Mouse (Mus musculus) heart, embryonic 13.5 days (tissue): ENCODE results near the gene Col4a2. TPM values are rescaled to one million over a fixed set of nuclear protein-coding genes. Genes with fewer than 3 reads are reported as not detected.
A peak's percentile ranks its signal among the peaks of the same experiment; 100 is the strongest.

Experiments used
- ATAC-seq: fragments of 200-750 bp; cut with Nextera tagmentation; 2 replicates; pipeline ENCODE4 v1.8.0; 2017; ENCODE audit warnings: moderate TSS enrichment; ENCODE audit not compliant: insufficient number of reproducible peaks, low FRiP score, low TSS enrichment; ENCODE audit errors: extremely low read depth
- H3K27ac ChIP-seq: fragments of 300-500 bp; sonication (generic); replicated peaks from 2 replicates; pipeline ENCODE4 v1.5.1; 2015; ENCODE audit warnings: moderate library complexity, mild to moderate bottlenecking, inconsistent platforms
- H3K27me3 ChIP-seq: fragments of 300-500 bp; sonication (generic); replicated peaks from 2 replicates; pipeline ENCODE4 v1.6.1; 2015; ENCODE audit warnings: mild to moderate bottlenecking, inconsistent platforms
- H3K36me3 ChIP-seq: fragments of 300-500 bp; sonication (generic); 2 replicates; pipeline ENCODE4 v1.6.1; 2015; ENCODE audit warnings: mild to moderate bottlenecking, inconsistent platforms
- H3K4me1 ChIP-seq: fragments of 300-500 bp; sonication (generic); 2 replicates; pipeline ENCODE4 v1.6.1; 2015; ENCODE audit warnings: inconsistent platforms
- H3K4me2 ChIP-seq: fragments of 300-500 bp; sonication (generic); 2 replicates; pipeline ENCODE4 v1.6.1; 2015; ENCODE audit warnings: inconsistent platforms, mild to moderate bottlenecking, moderate library complexity
- H3K4me3 ChIP-seq: fragments of 300-500 bp; sonication (generic); 2 replicates; pipeline ENCODE4 v1.5.1; 2015; ENCODE audit warnings: moderate library complexity, mild to moderate bottlenecking, inconsistent platforms
- H3K9ac ChIP-seq: fragments of 300-500 bp; sonication (generic); 2 replicates; pipeline ENCODE4 v1.6.1; 2015; ENCODE audit warnings: inconsistent platforms, mild to moderate bottlenecking, moderate library complexity
- H3K9me3 ChIP-seq: fragments of 300-500 bp; sonication (generic); 2 replicates; pipeline ENCODE4 v1.6.1; 2016; ENCODE audit warnings: inconsistent platforms
- WGBS: fragments of 180-500 bp; shearing (Covaris S2); methylation state at CpG from one replicate; pipeline ENCODE4 v1.1.7; 2015; ENCODE audit warnings: mixed read lengths; 5-methylcytosine and 5-hydroxymethylcytosine counted together
- polyA plus RNA-seq: library from polyadenylated mRNA; unstranded; fragments of >200 nt; fragmentation: Nextera tagmentation; extraction: Ambion mirVana; gene quantifications from 2 replicates; pipeline ENCODE4 v1.2.1, GENCODE M21; 2015

Col4a2 gene
- polyA plus RNA-seq, 1 experiment from 2014 or later: 71.5 TPM

DNA sequence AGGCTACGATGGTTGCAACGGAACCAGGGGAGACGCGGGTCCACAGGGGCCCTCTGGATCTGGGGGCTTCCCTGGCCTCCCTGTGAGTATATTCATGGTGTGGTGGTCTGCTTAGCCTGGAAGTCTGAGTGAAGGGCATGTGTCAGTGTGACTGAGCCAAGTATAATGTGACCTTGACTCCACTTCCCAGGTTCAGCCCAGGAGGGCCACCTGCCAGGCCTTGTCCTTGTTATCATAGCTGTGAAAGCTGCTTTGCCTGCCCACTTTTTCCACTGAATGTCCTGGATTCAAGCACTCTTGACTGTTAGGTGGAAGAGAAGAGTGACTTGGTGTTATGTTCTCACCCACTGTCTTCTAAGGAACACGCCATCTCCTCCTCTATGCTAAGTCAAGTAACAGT is 88.6 kb downstream of the Col4a2 start:
- Histone ChIP-seq H3K4me2 (no peak overlapping the region), H3K4me1 (peaks cover 36% of the 10 kb centered on the region), H3K36me3 (peaks cover 48% of the 10 kb centered on the region), H3K9ac (no peak overlapping the region), H3K4me3 (no peak overlapping the region), H3K27ac (no peak overlapping the region), H3K9me3 (no peaks in the 10 kb centered on the region), H3K27me3 (no peaks in the 10 kb centered on the region)
- no peak for ATAC-seq
- 94% methylated on average over 5 of the region's 5 CpGs for WGBS

- peaks cover 56% of the 10 kb centered on the region for H3K36me3 ChIP-seq
These were observed 89.6 kb downstream of the Col4a2 start for GRCm38 (mm10) chr8:11402220-11402619.

GRCm38 (mm10) chr8:11403813-11404212 is 91.2 kb downstream of the Col4a2 start:
- H3K36me3 ChIP-seq: peaks cover 68% of the 10 kb centered on the region
- H3K27ac ChIP-seq: no peak overlapping the region
- no peak for ATAC-seq
- H3K27me3 ChIP-seq: no peaks in the 10 kb centered on the region
- H3K4me3 ChIP-seq: no peak overlapping the region
- no peaks in the 10 kb centered on the region for H3K9me3 ChIP-seq
- WGBS: 90% methylated on average over 9 of the region's 9 CpGs
- no peak overlapping the region for H3K4me2 ChIP-seq
- H3K9ac ChIP-seq: no peak overlapping the region
- H3K4me1 ChIP-seq: peaks cover 41% of the 10 kb centered on the region

More at GRCm38 (mm10) chr8:11402220-11402619, 89.6 kb downstream of the Col4a2 start:
- no peak overlapping the region for H3K4me2 ChIP-seq
- WGBS: 92% methylated on average over 4 of the region's 4 CpGs
- H3K9ac ChIP-seq: no peak overlapping the region
- H3K4me1 ChIP-seq: peaks cover 41% of the 10 kb centered on the region
- no peaks in the 10 kb centered on the region for H3K27me3 ChIP-seq
- no peaks in the 10 kb centered on the region for H3K9me3 ChIP-seq
- H3K4me3 ChIP-seq: no peak overlapping the region
- H3K27ac ChIP-seq: no peak overlapping the region
- ATAC-seq: no peak

DNA sequence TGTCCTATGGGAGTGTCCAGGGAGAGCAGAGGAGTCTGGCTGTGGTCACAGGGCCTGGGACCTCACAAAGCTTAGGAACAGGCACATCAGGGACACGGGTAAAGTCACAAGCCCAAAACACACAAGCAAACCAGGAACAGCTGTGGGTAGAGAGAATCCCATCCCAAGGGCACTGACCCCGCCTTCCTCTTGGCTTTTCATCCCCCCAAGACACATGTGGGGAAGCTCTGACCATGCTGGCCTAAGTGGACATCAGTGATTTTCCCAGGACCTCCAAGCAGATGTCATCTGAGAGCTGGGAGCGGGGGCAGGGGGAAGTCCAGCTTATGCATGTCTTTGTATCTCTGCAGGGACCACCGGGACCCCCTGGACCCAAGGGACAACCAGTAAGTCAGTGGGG is 92.0 kb downstream of the Col4a2 start:
- Histone ChIP-seq H3K27ac (no peak overlapping the region), H3K36me3 (peaks cover 76% of the 10 kb centered on the region), H3K4me2 (no peak overlapping the region), H3K4me3 (no peak overlapping the region), H3K9ac (no peak overlapping the region), H3K27me3 (no peaks in the 10 kb centered on the region), H3K4me1 (peaks cover 41% of the 10 kb centered on the region), H3K9me3 (no peaks in the 10 kb centered on the region)
- 65% methylated on average over 4 of the region's 4 CpGs for WGBS
- ATAC-seq: no peak

DNA sequence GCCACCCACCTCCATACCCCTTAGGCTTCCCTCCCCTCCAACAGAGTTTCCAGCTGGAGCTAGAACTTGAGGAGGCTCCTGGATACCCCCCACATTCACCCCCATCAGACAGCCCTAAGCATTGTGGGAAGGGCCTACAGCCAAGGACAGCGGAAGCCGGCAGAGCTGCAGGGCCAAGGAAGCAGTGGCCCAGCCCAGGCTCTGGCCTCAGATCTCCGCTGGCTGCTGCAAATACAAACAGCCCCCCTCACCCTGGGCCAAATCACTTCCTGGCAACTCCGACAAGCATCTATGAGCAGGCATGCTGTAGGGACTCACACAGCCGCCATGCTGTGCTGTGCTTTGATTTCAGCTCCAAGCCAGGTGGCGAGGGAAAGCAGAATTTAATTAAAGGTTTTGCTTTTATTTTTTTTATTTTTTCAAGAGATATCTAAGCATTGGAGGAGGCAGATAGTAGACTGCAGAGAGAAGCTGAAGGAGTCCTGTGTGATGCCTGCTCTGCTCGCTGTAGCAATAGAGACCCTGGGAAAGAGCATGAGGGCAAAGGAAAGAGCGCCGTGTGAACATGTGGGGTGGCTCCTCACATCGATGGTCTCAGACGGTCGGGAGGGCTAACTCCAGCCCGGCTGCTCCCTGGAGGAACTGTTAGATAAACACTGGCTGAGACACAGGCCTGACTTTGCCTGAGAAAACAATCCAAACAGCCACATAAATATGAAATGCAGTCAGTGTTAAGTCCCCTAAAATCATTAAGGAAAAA is 93.3 kb downstream of the Col4a2 start:
- H3K4me3 ChIP-seq: no peak overlapping the region
- peak overlapping the region; percentile 60 for H3K9ac ChIP-seq
- H3K27me3 ChIP-seq: no peaks in the 10 kb centered on the region
- peak overlapping the region; percentile 74 for H3K27ac ChIP-seq
- 31% methylated on average over 13 of the region's 13 CpGs for WGBS
- peaks cover 85% of the 10 kb centered on the region for H3K36me3 ChIP-seq
- H3K9me3 ChIP-seq: no peaks in the 10 kb centered on the region
- ATAC-seq: no peak
- no peak overlapping the region for H3K4me2 ChIP-seq
- peaks cover 29% of the 10 kb centered on the region for H3K4me1 ChIP-seq

DNA sequence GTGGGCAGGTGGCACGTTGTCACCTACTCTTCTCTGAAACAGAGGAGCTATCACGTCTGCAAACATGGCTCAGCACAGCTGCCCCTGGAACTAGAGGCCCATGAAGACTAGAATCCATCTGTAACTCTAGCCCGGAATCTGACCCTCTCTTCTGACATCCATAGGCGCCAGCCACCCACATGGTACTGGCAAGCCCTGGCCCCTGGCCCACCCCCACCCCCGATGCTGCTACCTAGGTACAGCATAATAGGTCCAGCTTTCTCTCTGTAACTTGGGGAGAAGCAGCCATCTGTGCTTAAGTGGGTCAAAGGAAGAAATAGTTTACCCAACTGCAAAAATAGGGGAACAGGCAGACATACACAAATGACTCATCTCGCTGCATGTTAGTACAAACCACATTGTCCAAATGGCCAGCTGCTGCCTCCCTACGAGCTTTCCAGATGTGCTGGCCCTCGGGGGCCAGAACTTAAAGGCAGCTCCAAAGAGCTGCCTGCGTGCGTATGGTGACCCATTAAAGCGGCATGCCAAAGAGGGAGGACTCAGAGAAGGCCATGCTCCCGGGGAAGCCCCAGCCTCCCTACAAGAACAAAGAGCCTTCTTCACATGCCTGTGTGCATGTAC is 99.0 kb downstream of the Col4a2 start:
- H3K27me3 ChIP-seq: no peaks in the 10 kb centered on the region
- H3K4me2 ChIP-seq: no peak overlapping the region
- WGBS: 74% methylated on average over 12 of the region's 12 CpGs
- no peak overlapping the region for H3K9ac ChIP-seq
- H3K9me3 ChIP-seq: no peaks in the 10 kb centered on the region
- H3K36me3 ChIP-seq: peaks cover 90% of the 10 kb centered on the region
- H3K4me3 ChIP-seq: no peak overlapping the region
- no peak overlapping the region for H3K27ac ChIP-seq
- no peak for ATAC-seq
- peaks cover 38% of the 10 kb centered on the region for H3K4me1 ChIP-seq

GRCm38 (mm10) chr8:11412450-11412849 is 99.8 kb downstream of the Col4a2 start:
- Histone ChIP-seq H3K9me3 (no peaks in the 10 kb centered on the region), H3K4me2 (no peak overlapping the region), H3K27me3 (no peaks in the 10 kb centered on the region), H3K9ac (no peak overlapping the region), H3K27ac (no peak overlapping the region), H3K36me3 (peaks cover 87% of the 10 kb centered on the region), H3K4me1 (peaks cover 33% of the 10 kb centered on the region), H3K4me3 (no peak overlapping the region)
- WGBS: 47% methylated on average over 5 of the region's 5 CpGs
- ATAC-seq: no peak

DNA sequence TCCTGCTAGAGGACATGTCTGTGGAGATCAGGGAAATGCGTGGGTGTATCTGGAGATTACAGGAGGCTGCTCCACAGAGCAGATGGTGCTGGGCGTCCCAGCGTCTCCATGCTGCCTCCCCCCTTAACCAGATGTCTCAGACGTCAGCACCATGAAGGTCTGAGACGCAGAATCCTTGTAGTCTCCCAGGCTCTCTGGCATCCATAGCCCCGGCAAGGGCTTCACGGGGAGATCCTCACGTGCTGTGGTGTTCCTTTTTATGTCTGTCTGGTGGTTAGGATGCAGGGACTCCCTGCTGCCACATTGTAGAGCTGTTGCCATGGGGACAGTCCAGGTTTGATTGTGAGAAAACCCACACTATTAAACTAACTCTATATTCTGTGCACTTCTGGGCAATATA is 101.7 kb downstream of the Col4a2 start:
- Histone ChIP-seq H3K27me3 (no peaks in the 10 kb centered on the region), H3K9ac (peak overlapping the region; percentile 40; the same call in 1 of the 2 replicates), H3K4me1 (peaks cover 46% of the 10 kb centered on the region), H3K9me3 (no peaks in the 10 kb centered on the region), H3K4me3 (no peak overlapping the region), H3K36me3 (peaks cover 76% of the 10 kb centered on the region), H3K27ac (no peak overlapping the region), H3K4me2 (no peak overlapping the region)
- WGBS: 52% methylated on average over 8 of the region's 8 CpGs
- ATAC-seq: no peak

GRCm38 (mm10) chr8:11415089-11415488 is 102.5 kb downstream of the Col4a2 start:
- 78% methylated on average over 10 of the region's 10 CpGs for WGBS

DNA sequence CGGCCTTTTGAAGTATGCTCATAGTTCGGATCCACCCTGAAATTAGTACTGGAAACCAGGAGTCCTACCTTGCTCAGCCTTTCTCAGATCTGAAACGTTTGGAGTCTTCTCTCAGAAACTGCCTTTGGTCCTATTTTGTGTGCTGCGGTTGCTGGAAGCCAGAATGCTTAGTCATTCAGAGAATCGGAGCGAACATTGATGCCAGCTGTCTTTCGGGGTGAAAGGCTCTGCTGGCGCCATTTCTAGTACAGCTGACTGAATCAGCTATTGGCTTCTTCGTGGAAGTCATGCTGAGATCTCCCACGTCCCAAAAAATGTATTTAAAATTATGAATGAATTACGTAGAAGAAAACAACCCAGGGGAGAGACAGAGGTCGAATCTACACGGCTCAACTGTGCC is 105.2 kb downstream of the Col4a2 start:
- Histone ChIP-seq H3K36me3 (peaks cover 64% of the 10 kb centered on the region), H3K9ac (no peak overlapping the region), H3K27ac (no peak overlapping the region), H3K27me3 (no peaks in the 10 kb centered on the region), H3K4me1 (peaks cover 50% of the 10 kb centered on the region), H3K4me2 (no peak overlapping the region), H3K9me3 (no peaks in the 10 kb centered on the region), H3K4me3 (no peak overlapping the region)
- 74% methylated on average over 13 of the region's 13 CpGs for WGBS
- no peak for ATAC-seq

More at GRCm38 (mm10) chr8:11415089-11415488, 102.5 kb downstream of the Col4a2 start:
- H3K4me1 ChIP-seq: peaks cover 48% of the 10 kb centered on the region
- H3K4me3 ChIP-seq: no peak overlapping the region
- no peak overlapping the region for H3K9ac ChIP-seq
- H3K27me3 ChIP-seq: no peaks in the 10 kb centered on the region
- H3K36me3 ChIP-seq: peaks cover 68% of the 10 kb centered on the region
- H3K4me2 ChIP-seq: no peak overlapping the region
- H3K27ac ChIP-seq: no peak overlapping the region
- no peaks in the 10 kb centered on the region for H3K9me3 ChIP-seq
- ATAC-seq: no peak

- H3K9me3 ChIP-seq: no peaks in the 10 kb centered on the region
- H3K9ac ChIP-seq: 0 out of 2 replicates have a peak overlapping the region, but pooled peaks have one; percentile 6
- H3K36me3 ChIP-seq: peaks cover 63% of the 10 kb centered on the region
- ATAC-seq: no peak
- no peak overlapping the region for H3K4me2 ChIP-seq
- WGBS: 34% methylated on average over 6 of the region's 6 CpGs
- H3K4me1 ChIP-seq: peaks cover 35% of the 10 kb centered on the region
- H3K4me3 ChIP-seq: no peak overlapping the region
- peak overlapping the region; percentile 53 for H3K27ac ChIP-seq
- no peaks in the 10 kb centered on the region for H3K27me3 ChIP-seq
These were observed 106.6 kb downstream of the Col4a2 start for GRCm38 (mm10) chr8:11419232-11419631.
